Mouse (Mus musculus) midbrain, embryonic 16.5 days (tissue): Measurements from ENCODE around the gene Prdm5. TPM values are rescaled to one million over a fixed set of nuclear protein-coding genes. Genes with fewer than 3 reads are reported as not detected.
A peak's percentile ranks its signal among the peaks of the same experiment; 100 is the strongest.

Source experiments
- ATAC-seq: fragments of 200-750 bp; cut with Nextera tagmentation; 2 replicates; pipeline ENCODE4 v1.8.0; 2017; ENCODE audit warnings: moderate TSS enrichment
- H3K27ac ChIP-seq: fragments of 300-500 bp; sonication (generic); 2 replicates; pipeline ENCODE4 v1.5.1; 2014; ENCODE audit warnings: mild to moderate bottlenecking, low read length, mixed read lengths
- H3K27me3 ChIP-seq: fragments of 300-500 bp; sonication (generic); 2 replicates; pipeline ENCODE4 v1.6.1; 2014; ENCODE audit warnings: low read depth, low read length, mixed read lengths; ENCODE audit not compliant: control insufficient read depth, insufficient read depth
- H3K36me3 ChIP-seq: fragments of 300-500 bp; sonication (generic); 2 replicates; pipeline ENCODE4 v1.6.1; 2014; ENCODE audit warnings: mild to moderate bottlenecking, low read length, moderate library complexity, mixed read lengths; ENCODE audit not compliant: control insufficient read depth, insufficient read depth
- H3K4me1 ChIP-seq: fragments of 300-500 bp; sonication (generic); 2 replicates; pipeline ENCODE4 v1.6.1; 2014; ENCODE audit warnings: mild to moderate bottlenecking, low read length, mixed read lengths; ENCODE audit not compliant: control insufficient read depth, insufficient read depth
- H3K4me2 ChIP-seq: fragments of 300-500 bp; sonication (generic); 2 replicates; pipeline ENCODE4 v1.6.1; 2014; ENCODE audit warnings: mild to moderate bottlenecking, low read length, mixed read lengths
- H3K4me3 ChIP-seq: fragments of 300-500 bp; sonication (generic); 2 replicates; pipeline ENCODE4 v1.5.1; 2014; ENCODE audit warnings: low read depth, mild to moderate bottlenecking, low read length, moderate library complexity, mixed read lengths
- H3K9ac ChIP-seq: fragments of 300-500 bp; sonication (generic); 2 replicates; pipeline ENCODE4 v1.6.1; 2014; ENCODE audit warnings: low read depth, low read length, mixed read lengths
- H3K9me3 ChIP-seq: fragments of 300-500 bp; sonication (generic); replicated peaks from 2 replicates; pipeline ENCODE4 v1.6.1; 2014; ENCODE audit warnings: mild to moderate bottlenecking, low read length, mixed read lengths; ENCODE audit not compliant: control insufficient read depth, poor library complexity, severe bottlenecking
- WGBS: fragments of 180-500 bp; shearing (Covaris S2); extraction: QIAGEN DNeasy Blood & Tissue Kit; methylation state at CpG from one replicate; pipeline ENCODE4 v1.1.7; 2014; 5-methylcytosine and 5-hydroxymethylcytosine counted together
- polyA plus RNA-seq: library from polyadenylated mRNA; unstranded; fragments of >200 nt; fragmentation: Nextera tagmentation; extraction: Ambion mirVana; gene quantifications from 2 replicates; pipeline ENCODE4 v1.2.1, GENCODE M21; 2015

Gene Prdm5
- polyA plus RNA-seq, 1 experiment from 2014 or later: 4.3 TPM

- Histone ChIP-seq H3K27me3 (no peaks in the 10 kb centered on the region), H3K4me2 (no peak overlapping the region), H3K36me3 (no peaks in the 10 kb centered on the region), H3K9me3 (no peaks in the 10 kb centered on the region), H3K27ac (no peak overlapping the region), H3K4me3 (no peak overlapping the region), H3K9ac (no peak overlapping the region), H3K4me1 (no peaks in the 10 kb centered on the region)
- WGBS: 81% methylated on average over 13 of the region's 13 CpGs
- no peak for ATAC-seq
Measured at GRCm38 (mm10) chr6:65765752-65766397, 12.9 kb upstream of the Prdm5 start.

GRCm38 (mm10) chr6:65767911-65768310, 10.9 kb upstream of the Prdm5 start:
- Histone ChIP-seq H3K9ac (no peak overlapping the region), H3K4me3 (no peak overlapping the region), H3K4me2 (no peak overlapping the region), H3K36me3 (no peaks in the 10 kb centered on the region), H3K4me1 (no peaks in the 10 kb centered on the region), H3K27ac (no peak overlapping the region), H3K27me3 (no peaks in the 10 kb centered on the region), H3K9me3 (no peaks in the 10 kb centered on the region)
- ATAC-seq: no peak
- 91% methylated on average over 5 of the region's 5 CpGs for WGBS

- Histone ChIP-seq H3K4me1 (0 out of 2 replicates have a peak, but pooled peaks cover 2% of the 10 kb centered on the region), H3K9me3 (no peaks in the 10 kb centered on the region), H3K4me2 (no peak overlapping the region), H3K27ac (no peak overlapping the region), H3K27me3 (no peaks in the 10 kb centered on the region; the same call in 1 of the 2 replicates), H3K4me3 (no peak overlapping the region), H3K9ac (no peak overlapping the region), H3K36me3 (no peaks in the 10 kb centered on the region)
- WGBS: 91% methylated on average over 4 of the region's 4 CpGs
- ATAC-seq: no peak
Measured at GRCm38 (mm10) chr6:65773566-65773965, 5.2 kb upstream of the Prdm5 start.

GRCm38 (mm10) chr6:65779689-65780233, 973 bp downstream of the Prdm5 start:
- no peaks in the 10 kb centered on the region; the same call in 1 of the 2 replicates for H3K27me3 ChIP-seq
- peaks cover 4% of the 10 kb centered on the region; the same call in 1 of the 2 replicates for H3K4me1 ChIP-seq
- H3K9ac ChIP-seq: no peak overlapping the region
- peak overlapping the region; percentile 98 for H3K4me2 ChIP-seq
- H3K36me3 ChIP-seq: no peaks in the 10 kb centered on the region
- WGBS: 91% methylated on average over 4 of the region's 4 CpGs
- 0 out of 2 replicates have a peak, but pooled peaks have one; percentile 6 for ATAC-seq
- H3K9me3 ChIP-seq: no peaks in the 10 kb centered on the region
- H3K27ac ChIP-seq: no peak overlapping the region
- H3K4me3 ChIP-seq: no peak overlapping the region

- Histone ChIP-seq H3K9ac (no peak overlapping the region), H3K27me3 (no peaks in the 10 kb centered on the region; the same call in 1 of the 2 replicates), H3K4me1 (peaks cover 4% of the 10 kb centered on the region; the same call in 1 of the 2 replicates), H3K4me2 (no peak overlapping the region), H3K27ac (no peak overlapping the region), H3K9me3 (no peaks in the 10 kb centered on the region), H3K4me3 (no peak overlapping the region), H3K36me3 (no peaks in the 10 kb centered on the region)
- WGBS: 87% methylated on average over 7 of the region's 7 CpGs
- ATAC-seq: no peak
Measured at GRCm38 (mm10) chr6:65781441-65781840, 2.7 kb downstream of the Prdm5 start.

- H3K4me1 ChIP-seq: peaks cover 2% of the 10 kb centered on the region; the same call in 1 of the 2 replicates
- no peak overlapping the region for H3K9ac ChIP-seq
- no peak for ATAC-seq
- 79% methylated on average over 1 of the region's 1 CpGs for WGBS
- H3K4me2 ChIP-seq: no peak overlapping the region
- no peaks in the 10 kb centered on the region for H3K27me3 ChIP-seq
- no peak overlapping the region for H3K4me3 ChIP-seq
- no peaks in the 10 kb centered on the region for H3K9me3 ChIP-seq
- no peaks in the 10 kb centered on the region for H3K36me3 ChIP-seq
- H3K27ac ChIP-seq: no peak overlapping the region
Measured at GRCm38 (mm10) chr6:65783670-65784069, 4.9 kb downstream of the Prdm5 start.

GRCm38 (mm10) chr6:65792923-65793322, 14.1 kb downstream of the Prdm5 start:
- Histone ChIP-seq H3K4me1 (no peaks in the 10 kb centered on the region), H3K36me3 (no peaks in the 10 kb centered on the region), H3K9ac (no peak overlapping the region), H3K9me3 (no peaks in the 10 kb centered on the region), H3K27ac (no peak overlapping the region), H3K4me2 (no peak overlapping the region), H3K27me3 (no peaks in the 10 kb centered on the region), H3K4me3 (no peak overlapping the region)
- WGBS: 68% methylated on average over 2 of the region's 2 CpGs
- ATAC-seq: no peak

GRCm38 (mm10) chr6:65796552-65796951, 17.8 kb downstream of the Prdm5 start:
- no peak overlapping the region for H3K27ac ChIP-seq
- no peak overlapping the region for H3K4me2 ChIP-seq
- 78% methylated on average over 3 of the region's 3 CpGs for WGBS
- no peaks in the 10 kb centered on the region for H3K36me3 ChIP-seq
- no peak overlapping the region for H3K4me3 ChIP-seq
- ATAC-seq: no peak
- H3K9ac ChIP-seq: no peak overlapping the region
- H3K9me3 ChIP-seq: no peaks in the 10 kb centered on the region
- H3K4me1 ChIP-seq: no peaks in the 10 kb centered on the region
- H3K27me3 ChIP-seq: no peaks in the 10 kb centered on the region

- Histone ChIP-seq H3K27ac (no peak overlapping the region), H3K9ac (no peak overlapping the region), H3K4me2 (no peak overlapping the region), H3K36me3 (no peaks in the 10 kb centered on the region), H3K4me3 (no peak overlapping the region), H3K27me3 (no peaks in the 10 kb centered on the region), H3K4me1 (no peaks in the 10 kb centered on the region), H3K9me3 (no peaks in the 10 kb centered on the region)
- no peak for ATAC-seq
- 61% methylated on average over 2 of the region's 2 CpGs for WGBS
Measured at GRCm38 (mm10) chr6:65797276-65797675, 18.5 kb downstream of the Prdm5 start.
